Mouse (Mus musculus) hindbrain, embryonic 11.5 days (tissue): ENCODE measurements around the gene Plekha6. TPM values are rescaled to one million over a fixed set of nuclear protein-coding genes. Genes with fewer than 3 reads are reported as not detected.

Experiments
- ATAC-seq: fragments of 200-750 bp; cut with Nextera tagmentation; 2 replicates; pipeline ENCODE4 v1.8.0; 2017; ENCODE audit warnings: mild to moderate bottlenecking, moderate TSS enrichment, moderate library complexity; ENCODE audit not compliant: low FRiP score
- DNase-seq: peaks from one replicate; pipeline ENCODE4 v3.0.0-alpha.2; 2015; ENCODE audit warnings: low spot score
- H3K27ac ChIP-seq: fragments of 300-500 bp; sonication (generic); 2 replicates; pipeline ENCODE4 v1.5.1; 2014; ENCODE audit warnings: mild to moderate bottlenecking, low read depth, low read length
- H3K27me3 ChIP-seq: fragments of 300-500 bp; sonication (generic); 2 replicates; pipeline ENCODE4 v1.6.1; 2014; ENCODE audit warnings: mild to moderate bottlenecking, low read length, moderate library complexity, mixed read lengths; ENCODE audit not compliant: control insufficient read depth, insufficient read depth
- H3K36me3 ChIP-seq: fragments of 300-500 bp; sonication (generic); 2 replicates; pipeline ENCODE4 v1.6.1; 2014; ENCODE audit warnings: mild to moderate bottlenecking, low read length, moderate library complexity, mixed read lengths; ENCODE audit not compliant: control insufficient read depth, insufficient read depth
- H3K4me1 ChIP-seq: fragments of 300-500 bp; sonication (generic); replicated peaks from 2 replicates; pipeline ENCODE4 v1.6.1; 2014; ENCODE audit warnings: low read length, mixed read lengths; ENCODE audit not compliant: control insufficient read depth, insufficient read depth
- H3K4me2 ChIP-seq: fragments of 300-500 bp; sonication (generic); replicated peaks from 2 replicates; pipeline ENCODE4 v1.6.1; 2014; ENCODE audit warnings: mild to moderate bottlenecking, low read depth, low read length
- H3K4me3 ChIP-seq: fragments of 300-500 bp; sonication (generic); 2 replicates; pipeline ENCODE4 v1.5.1; 2014; ENCODE audit warnings: low read depth, low read length
- H3K9ac ChIP-seq: fragments of 300-500 bp; sonication (generic); 2 replicates; pipeline ENCODE4 v1.6.1; 2014; ENCODE audit warnings: low read depth, low read length
- H3K9me3 ChIP-seq: fragments of 300-500 bp; sonication (generic); 2 replicates; pipeline ENCODE4 v1.6.1; 2016; ENCODE audit warnings: low read length; ENCODE audit not compliant: control insufficient read depth
- WGBS: fragments of 180-500 bp; shearing (Covaris S2); extraction: QIAGEN DNeasy Blood & Tissue Kit; methylation state at CpG from one replicate; pipeline ENCODE4 v1.1.7; 2014; 5-methylcytosine and 5-hydroxymethylcytosine counted together
- polyA plus RNA-seq: library from polyadenylated mRNA; unstranded; fragments of >200 nt; fragmentation: Nextera tagmentation; extraction: Ambion mirVana; gene quantifications from 2 replicates; pipeline ENCODE4 v1.2.1, GENCODE M21; 2014

The Plekha6 gene
- polyA plus RNA-seq, 1 experiment from 2014 or later = 22.1 TPM

- no peak overlapping the region for H3K4me2 ChIP-seq
- H3K4me3 ChIP-seq = no peak overlapping the region
- H3K36me3 ChIP-seq = no peaks in the 10 kb centered on the region
- no peak overlapping the region for H3K9ac ChIP-seq
- no peaks in the 10 kb centered on the region; the same call in none of the 2 replicates for H3K4me1 ChIP-seq
- 46% methylated on average over 14 of the region's 14 CpGs for WGBS
- no peaks in the 10 kb centered on the region for H3K27me3 ChIP-seq
- ATAC-seq (no peak), DNase-seq (no peak)
- H3K27ac ChIP-seq = 0 out of 2 replicates have a peak overlapping the region, but pooled peaks have one; percentile 6
- H3K9me3 ChIP-seq = no peaks in the 10 kb centered on the region
These were observed 134.8 kb downstream of the Plekha6 start for GRCm38 (mm10) chr1:133298816-133299215.

- Histone ChIP-seq H3K4me1 (no peaks in the 10 kb centered on the region; the same call in none of the 2 replicates), H3K4me3 (no peak overlapping the region), H3K9ac (no peak overlapping the region), H3K27me3 (no peaks in the 10 kb centered on the region), H3K36me3 (no peaks in the 10 kb centered on the region), H3K27ac (no peak overlapping the region), H3K9me3 (no peaks in the 10 kb centered on the region), H3K4me2 (no peak overlapping the region)
- WGBS = 59% methylated on average over 3 of the region's 3 CpGs
- ATAC-seq (no peak), DNase-seq (no peak)
These were observed 138.5 kb downstream of the Plekha6 start for GRCm38 (mm10) chr1:133302540-133302939.

GRCm38 (mm10) chr1:133306842-133307241 lies 142.8 kb downstream of the Plekha6 start:
- Histone ChIP-seq H3K36me3 (no peaks in the 10 kb centered on the region), H3K4me3 (no peak overlapping the region), H3K27me3 (no peaks in the 10 kb centered on the region), H3K9me3 (no peaks in the 10 kb centered on the region), H3K4me1 (no peaks in the 10 kb centered on the region), H3K4me2 (no peak overlapping the region), H3K27ac (no peak overlapping the region), H3K9ac (no peak overlapping the region)
- WGBS = 15% methylated on average over 4 of the region's 4 CpGs
- ATAC-seq (peak; percentile 63; the same call in 1 of the 2 replicates), DNase-seq (peak; percentile 86)

GRCm38 (mm10) chr1:133307318-133307717 lies 143.3 kb downstream of the Plekha6 start:
- Histone ChIP-seq H3K36me3 (no peaks in the 10 kb centered on the region), H3K27me3 (no peaks in the 10 kb centered on the region), H3K9ac (no peak overlapping the region), H3K4me3 (no peak overlapping the region), H3K27ac (no peak overlapping the region), H3K9me3 (no peaks in the 10 kb centered on the region), H3K4me1 (no peaks in the 10 kb centered on the region), H3K4me2 (no peak overlapping the region)
- ATAC-seq = peak; percentile 51; the same call in 1 of the 2 replicates
- peak; percentile 80 for DNase-seq
- 18% methylated on average over 6 of the region's 6 CpGs for WGBS

GRCm38 (mm10) chr1:133309652-133310267 lies 145.8 kb downstream of the Plekha6 start, which contains the start of gene Golt1a:
Golt1a (plus strand) TSS chr1:133309800.
- DNase-seq (no peak), ATAC-seq (no peak)
- no peak within 1 kb of the TSS for H3K9ac ChIP-seq
- H3K36me3 ChIP-seq = no peaks in the 10 kb centered on the region
- no peaks in the 10 kb centered on the region for H3K4me1 ChIP-seq
- no peak within 1 kb of the TSS for H3K4me3 ChIP-seq
- H3K9me3 ChIP-seq = no peaks in the 10 kb centered on the region
- no peaks in the 10 kb centered on the region for H3K27me3 ChIP-seq
- H3K27ac ChIP-seq = no peak within 1 kb of the TSS
- H3K4me2 ChIP-seq = no peak within 1 kb of the TSS
- 55% methylated on average over 14 of the region's 14 CpGs for WGBS

- Histone ChIP-seq H3K9me3 (no peaks in the 10 kb centered on the region), H3K27ac (no peak overlapping the region), H3K4me2 (no peak overlapping the region), H3K36me3 (no peaks in the 10 kb centered on the region), H3K9ac (no peak overlapping the region), H3K27me3 (no peaks in the 10 kb centered on the region), H3K4me1 (no peaks in the 10 kb centered on the region), H3K4me3 (no peak overlapping the region)
- ATAC-seq (no peak), DNase-seq (no peak)
- 64% methylated on average over 4 of the region's 4 CpGs for WGBS
These were observed 147.2 kb downstream of the Plekha6 start for GRCm38 (mm10) chr1:133311240-133311639.

- H3K4me2 ChIP-seq = no peak overlapping the region
- no peaks in the 10 kb centered on the region for H3K4me1 ChIP-seq
- no peak overlapping the region for H3K9ac ChIP-seq
- no peaks in the 10 kb centered on the region for H3K27me3 ChIP-seq
- 26% methylated on average over 10 of the region's 10 CpGs for WGBS
- H3K27ac ChIP-seq = no peak overlapping the region
- no peaks in the 10 kb centered on the region for H3K9me3 ChIP-seq
- H3K4me3 ChIP-seq = no peak overlapping the region
- no peaks in the 10 kb centered on the region for H3K36me3 ChIP-seq
- ATAC-seq (0 out of 2 replicates have a peak, but pooled peaks have one; percentile 28), DNase-seq (no peak)
These were observed 147.9 kb downstream of the Plekha6 start for GRCm38 (mm10) chr1:133311946-133312345.

GRCm38 (mm10) chr1:133314364-133314763 lies 150.4 kb downstream of the Plekha6 start:
- H3K4me1 ChIP-seq = no peaks in the 10 kb centered on the region
- ATAC-seq (no peak), DNase-seq (peak; percentile 78)
- no peak overlapping the region for H3K9ac ChIP-seq
- H3K9me3 ChIP-seq = no peaks in the 10 kb centered on the region
- H3K4me2 ChIP-seq = no peak overlapping the region
- H3K4me3 ChIP-seq = no peak overlapping the region
- no peaks in the 10 kb centered on the region for H3K36me3 ChIP-seq
- 25% methylated on average over 8 of the region's 8 CpGs for WGBS
- no peaks in the 10 kb centered on the region for H3K27me3 ChIP-seq
- no peak overlapping the region for H3K27ac ChIP-seq

GRCm38 (mm10) chr1:133315775-133316174 lies 151.8 kb downstream of the Plekha6 start:
- Histone ChIP-seq H3K9ac (no peak overlapping the region), H3K4me1 (no peaks in the 10 kb centered on the region), H3K27me3 (no peaks in the 10 kb centered on the region), H3K4me2 (no peak overlapping the region), H3K9me3 (no peaks in the 10 kb centered on the region), H3K4me3 (no peak overlapping the region), H3K27ac (no peak overlapping the region), H3K36me3 (no peaks in the 10 kb centered on the region)
- WGBS = 84% methylated on average over 6 of the region's 6 CpGs
- ATAC-seq = no peak
- DNase-seq = no peak
